Mouse (Mus musculus) spleen, adult 2 months (tissue): ENCODE results near the gene Cdc42ep5. TPM values are rescaled to one million over a fixed set of nuclear protein-coding genes. Genes with fewer than 3 reads are reported as not detected.

Source experiments
- DNase-seq, 2 experiments: peaks; one replicate each; pipeline versions ENCODE4 v3.0.0 to v3.0.0-alpha.2; 2012 to 2021; ENCODE audit warnings: low spot score in 2 of 2, low read depth in 1 of 2
- H3K27ac ChIP-seq: fragments of 200-500 bp; 2 replicates; pipeline ENCODE4 v1.5.1; 2012; ENCODE audit warnings: low read length, inconsistent platforms; ENCODE audit not compliant: insufficient read depth
- H3K27me3 ChIP-seq: fragments of 200-500 bp; 2 replicates; pipeline ENCODE4 v1.6.1; 2012; ENCODE audit warnings: mild to moderate bottlenecking, moderate library complexity, low read length, inconsistent platforms; ENCODE audit not compliant: control insufficient read depth, insufficient read depth
- H3K36me3 ChIP-seq: fragments of 200-500 bp; 2 replicates; pipeline ENCODE4 v1.6.1; 2012; ENCODE audit warnings: mild to moderate bottlenecking, low read length, inconsistent platforms; ENCODE audit not compliant: control insufficient read depth, insufficient read depth
- H3K4me1 ChIP-seq: fragments of 200-500 bp; 2 replicates; pipeline ENCODE4 v1.6.1; 2011; ENCODE audit warnings: inconsistent platforms; ENCODE audit not compliant: control insufficient read depth, insufficient read depth, insufficient read length
- H3K4me3 ChIP-seq: fragments of 200-500 bp; 2 replicates; pipeline ENCODE4 v1.5.1; 2011; ENCODE audit warnings: mild to moderate bottlenecking, inconsistent platforms; ENCODE audit not compliant: insufficient read depth, insufficient read length; ENCODE audit errors: extremely low read depth
- CTCF ChIP-seq: fragments of 200-500 bp; IDR thresholded peaks from 2 replicates; pipeline ENCODE4 v1.5.1; 2011; ENCODE audit warnings: mild to moderate bottlenecking, inconsistent platforms; ENCODE audit not compliant: insufficient read depth, insufficient read length, insufficient replicate concordance; ENCODE audit errors: extremely low read depth
- POLR2A ChIP-seq: fragments of 200-500 bp; IDR thresholded peaks from 2 replicates; pipeline ENCODE4 v1.6.1; 2011; ENCODE audit warnings: low read depth, low read length, inconsistent platforms
- WGBS: fragments of 180-500 bp; shearing (Covaris S2); methylation state at CpG from one replicate; pipeline ENCODE4 v1.1.7; 2018; 5-methylcytosine and 5-hydroxymethylcytosine counted together
- polyA plus RNA-seq: library from polyadenylated mRNA; depleted of rRNA; stranded (reverse); fragments of >200 nt; gene quantifications from 2 replicates; pipeline ENCODE4 v1.2.3, GENCODE M21; 2012

Cdc42ep5 gene
- polyA plus RNA-seq, 1 experiment: 13.2 TPM

DNA sequence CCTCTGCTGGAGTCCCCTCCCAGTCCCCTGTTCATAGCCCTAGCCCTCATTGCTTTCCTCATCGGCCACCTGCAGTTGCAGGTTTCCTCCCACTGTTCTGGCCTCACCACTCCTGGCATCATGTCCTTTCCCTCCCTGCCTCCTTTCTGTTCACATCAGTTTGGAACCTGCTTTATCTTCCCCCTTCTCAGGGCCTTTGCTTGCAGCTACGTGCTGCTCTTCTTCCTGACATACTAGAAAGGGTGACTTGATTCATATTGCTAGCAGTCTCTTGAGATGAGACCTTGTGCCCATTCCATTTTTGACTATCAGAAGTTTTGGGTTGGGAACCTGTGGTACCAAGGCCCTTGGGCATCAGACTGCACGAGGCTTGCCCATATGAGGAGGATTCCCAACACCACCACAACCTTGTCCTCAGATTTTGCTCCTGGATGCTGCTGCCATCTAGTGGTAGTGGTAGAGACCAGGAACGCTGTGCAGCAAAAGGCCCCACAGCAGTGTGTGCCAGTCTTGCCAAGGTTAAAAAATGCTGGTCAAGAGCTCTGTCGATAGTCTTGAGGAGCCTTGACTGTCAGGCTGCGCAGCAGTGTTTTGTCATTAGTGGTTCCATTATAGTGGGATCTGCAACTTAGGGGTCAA is 19.0 kb downstream of the Cdc42ep5 start:
- WGBS: 63% methylated on average over 6 of the region's 6 CpGs
- Histone ChIP-seq H3K27ac (no peak overlapping the region), H3K36me3 (peaks cover 56% of the 10 kb centered on the region), H3K4me1 (peaks cover 6% of the 10 kb centered on the region; the same call in 1 of the 2 replicates), H3K4me3 (no peak overlapping the region), H3K27me3 (no peaks in the 10 kb centered on the region)
- TF ChIP-seq POLR2A: no peak
- TF ChIP-seq CTCF: peak; percentile 56; the same call in 1 of the 2 replicates
- peak; percentile 33 to 62 for DNase-seq

DNA sequence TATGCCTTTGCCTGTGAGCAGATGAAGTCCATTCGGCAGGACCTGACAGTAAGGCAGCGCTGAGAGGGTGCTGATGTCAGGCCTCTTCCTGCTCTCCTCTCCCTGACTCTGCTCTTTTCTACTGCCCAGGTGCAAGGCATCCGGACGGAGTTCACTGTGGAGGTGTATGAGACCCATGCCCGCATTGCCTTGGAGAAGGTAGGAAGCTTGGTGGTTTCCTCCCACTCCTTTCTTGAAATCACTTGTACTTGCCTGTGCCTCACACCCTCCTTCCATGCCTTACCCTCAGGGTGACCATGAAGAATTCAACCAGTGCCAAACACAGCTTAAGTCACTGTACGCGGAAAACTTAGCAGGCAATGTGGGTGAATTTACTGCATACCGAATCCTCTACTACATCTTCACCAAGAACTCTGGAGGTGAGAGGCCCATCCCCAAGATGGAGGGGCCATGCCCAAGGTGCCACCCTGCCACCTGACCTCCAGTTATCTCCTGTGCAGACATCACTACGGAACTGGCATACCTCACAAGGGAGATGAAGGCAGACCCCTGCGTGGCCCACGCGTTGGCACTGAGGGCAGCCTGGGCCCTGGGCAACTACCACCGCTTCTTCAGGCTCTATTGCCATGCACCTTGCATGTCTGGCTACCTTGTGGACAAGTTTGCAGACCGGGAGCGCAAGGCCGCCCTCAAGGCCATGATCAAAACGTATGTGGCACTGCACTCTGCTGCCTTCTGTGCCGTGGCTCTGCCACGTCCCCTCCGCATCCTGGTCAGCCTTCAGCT is 19.7 kb downstream of the Cdc42ep5 start:
- TF ChIP-seq POLR2A (no peak), CTCF (no peak)
- peaks cover 58% of the 10 kb centered on the region for H3K36me3 ChIP-seq
- no peaks in the 10 kb centered on the region for H3K27me3 ChIP-seq
- peaks cover 6% of the 10 kb centered on the region; the same call in 1 of the 2 replicates for H3K4me1 ChIP-seq
- no peak overlapping the region for H3K4me3 ChIP-seq
- H3K27ac ChIP-seq: no peak overlapping the region
- WGBS: 94% methylated on average over 20 of the region's 20 CpGs
- no peak for DNase-seq

DNA sequence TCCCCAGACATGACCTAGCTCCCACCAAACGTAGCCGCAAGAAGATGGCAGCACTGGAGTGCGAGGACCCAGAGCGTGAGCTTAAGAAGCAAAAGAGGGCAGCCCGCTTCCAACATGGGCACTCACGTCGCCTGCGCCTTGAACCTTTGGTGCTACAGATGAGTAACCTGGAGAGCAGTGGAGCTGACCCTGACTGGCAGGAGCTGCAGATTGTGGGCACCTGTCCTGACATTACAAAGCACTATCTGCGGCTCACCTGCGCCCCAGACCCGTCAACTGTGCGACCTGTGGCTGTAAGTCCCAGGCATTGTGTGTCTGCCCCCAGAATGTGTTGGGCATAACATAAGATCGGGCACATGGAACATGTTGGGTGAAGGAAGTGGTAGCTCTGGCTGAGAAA is 20.6 kb downstream of the Cdc42ep5 start:
- Histone ChIP-seq H3K27me3 (no peaks in the 10 kb centered on the region), H3K4me1 (peaks cover 6% of the 10 kb centered on the region; the same call in 1 of the 2 replicates), H3K27ac (no peak overlapping the region), H3K36me3 (peaks cover 66% of the 10 kb centered on the region), H3K4me3 (no peak overlapping the region)
- TF ChIP-seq CTCF (no peak), POLR2A (no peak)
- no peak for DNase-seq
- 95% methylated on average over 13 of the region's 13 CpGs for WGBS

DNA sequence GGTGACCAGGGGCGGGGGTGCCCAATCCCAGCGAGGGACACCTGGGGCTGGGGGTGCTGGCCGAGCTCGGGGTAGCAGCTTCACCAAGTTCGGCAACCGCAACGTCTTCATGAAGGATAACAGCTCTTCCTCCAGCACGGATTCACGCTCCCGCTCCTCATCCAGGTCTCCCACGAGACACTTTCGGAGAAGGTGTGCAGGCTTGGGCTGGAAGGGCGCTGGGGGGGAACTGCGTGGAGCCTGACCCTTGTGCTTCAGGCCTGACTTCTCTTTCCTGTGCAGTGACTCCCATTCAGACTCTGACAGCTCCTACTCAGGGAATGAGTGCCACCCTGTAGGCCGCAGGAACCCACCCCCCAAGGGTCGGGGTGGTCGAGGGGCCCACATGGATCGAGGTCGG is 21.2 kb downstream of the Cdc42ep5 start:
- H3K27me3 ChIP-seq: no peaks in the 10 kb centered on the region
- no peak overlapping the region for H3K27ac ChIP-seq
- H3K36me3 ChIP-seq: peaks cover 68% of the 10 kb centered on the region
- TF ChIP-seq CTCF (no peak), POLR2A (no peak)
- no peak for DNase-seq
- peaks cover 4% of the 10 kb centered on the region; the same call in 1 of the 2 replicates for H3K4me1 ChIP-seq
- no peak overlapping the region for H3K4me3 ChIP-seq
- 94% methylated on average over 19 of the region's 19 CpGs for WGBS

DNA sequence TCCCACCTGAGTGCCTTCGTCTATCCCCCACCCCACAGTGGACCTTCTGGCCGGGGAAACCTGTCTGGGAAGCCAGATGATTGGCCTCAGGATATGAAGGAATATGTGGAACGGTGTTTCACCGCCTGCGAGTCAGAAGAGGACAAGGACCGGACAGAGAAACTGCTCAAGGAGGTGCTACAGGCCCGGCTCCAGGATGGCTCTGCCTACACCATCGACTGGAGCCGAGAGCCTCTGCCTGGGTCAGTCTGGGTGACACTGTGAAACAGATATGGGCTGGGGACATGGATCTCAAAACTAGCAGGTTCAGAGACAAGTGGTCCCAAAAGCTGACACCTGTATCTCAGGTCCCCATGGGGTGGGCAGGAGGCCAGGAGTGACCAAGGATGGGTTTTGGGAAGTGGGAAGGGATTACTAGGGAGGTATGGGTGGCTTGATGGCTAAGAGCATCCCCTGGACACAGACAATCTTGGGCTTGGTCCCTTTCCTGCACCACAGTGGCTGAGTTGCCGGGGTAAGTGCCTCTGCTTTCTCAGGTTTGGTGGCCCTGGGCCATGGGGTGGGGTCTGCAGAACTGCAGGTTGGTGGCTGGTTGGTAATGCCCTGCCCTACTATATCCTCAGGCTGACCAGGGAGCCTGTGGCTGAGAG is 21.7 kb downstream of the Cdc42ep5 start:
- TF ChIP-seq CTCF (no peak), POLR2A (no peak)
- Histone ChIP-seq H3K4me1 (0 out of 2 replicates have a peak, but pooled peaks cover under 1% of the 10 kb centered on the region), H3K27me3 (no peaks in the 10 kb centered on the region), H3K4me3 (no peak overlapping the region), H3K27ac (no peak overlapping the region), H3K36me3 (peaks cover 68% of the 10 kb centered on the region)
- DNase-seq: no peak
- 93% methylated on average over 10 of the region's 10 CpGs for WGBS

DNA sequence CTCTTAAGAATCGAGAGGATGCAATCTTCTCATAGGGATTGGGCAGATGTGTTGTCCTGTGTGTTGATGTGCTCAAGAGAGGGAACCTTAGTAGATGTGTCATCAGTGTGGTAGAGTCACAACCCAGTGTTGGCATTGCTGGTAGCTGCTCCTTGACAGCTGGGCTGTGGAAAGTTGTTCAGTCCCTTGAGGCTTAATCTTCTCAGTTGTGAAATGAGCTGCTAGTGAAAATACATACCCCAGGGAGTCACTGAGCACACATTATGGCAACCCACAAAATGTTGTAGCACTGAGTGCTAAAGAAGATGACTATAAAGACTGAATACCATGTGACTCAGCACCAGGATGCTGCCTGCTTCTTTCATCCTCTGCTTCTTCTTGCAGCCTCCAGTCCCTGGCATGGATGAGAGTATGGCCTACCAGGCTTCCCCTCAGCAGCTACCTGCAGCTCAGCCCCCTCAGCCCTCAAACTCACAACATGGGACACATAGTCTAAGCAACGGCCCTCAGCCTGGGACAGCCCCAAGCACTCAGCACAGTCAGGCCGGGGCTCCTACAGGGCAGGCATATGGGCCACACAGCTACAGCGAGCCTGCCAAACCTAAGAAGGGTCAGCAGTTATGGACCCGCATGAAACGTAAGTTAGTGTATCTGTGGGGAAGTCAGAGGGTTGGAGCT is 22.9 kb downstream of the Cdc42ep5 start:
- DNase-seq: no peak
- no peak for TF ChIP-seq CTCF
- no peak for TF ChIP-seq POLR2A
- H3K36me3 ChIP-seq: peaks cover 60% of the 10 kb centered on the region
- no peak overlapping the region for H3K27ac ChIP-seq
- H3K4me1 ChIP-seq: 0 out of 2 replicates have a peak, but pooled peaks cover 3% of the 10 kb centered on the region
- H3K27me3 ChIP-seq: no peaks in the 10 kb centered on the region
- no peak overlapping the region for H3K4me3 ChIP-seq
- 92% methylated on average over 6 of the region's 6 CpGs for WGBS
